Mouse (Mus musculus): ENCODE results near the gene Il11.

GRCm38 (mm10) chr7:4795767-4796433 is 13.2 kb upstream of the Il11 start:
- TF ChIP-seq CTCF (IDR thresholded peaks at IDR 0.05; ENCODE audit: insufficient read depth, low read depth, low read length), result no peak
- TF ChIP-seq POLR2A (IDR thresholded peaks at IDR 0.05; ENCODE audit: insufficient read depth, low read depth, low read length), result no peak
